Mouse (Mus musculus) kidney, embryonic 14.5 days (tissue): ENCODE measurements at regions not wholly inside any gene's neighbourhood (a gene's known extent, or its start where the extent isn't known, plus 50 kb on each side); places are given as distances from the start of the nearest gene placed in this dataset.
"Not testable (repeated sequence)": the region's sequence is repeated elsewhere in the genome, so short reads cannot be mapped to it uniquely, and the experiment has no call there.

Source experiments
- ATAC-seq: fragments of 200-750 bp; cut with Nextera tagmentation; 2 replicates; pipeline ENCODE4 v1.8.0; 2017; ENCODE audit warnings: moderate number of reproducible peaks, mild to moderate bottlenecking, moderate TSS enrichment, moderate library complexity; ENCODE audit not compliant: low FRiP score, low TSS enrichment
- H3K27ac ChIP-seq: fragments of 300-500 bp; sonication (generic); 2 replicates; pipeline ENCODE4 v1.5.1; 2014; ENCODE audit warnings: low read depth, mild to moderate bottlenecking, low read length, moderate library complexity, mixed read lengths
- H3K27me3 ChIP-seq: fragments of 300-500 bp; sonication (generic); 2 replicates; pipeline ENCODE4 v1.6.1; 2014; ENCODE audit warnings: mild to moderate bottlenecking, low read length; ENCODE audit not compliant: control insufficient read depth, insufficient read depth
- H3K36me3 ChIP-seq: fragments of 300-500 bp; sonication (generic); 2 replicates; pipeline ENCODE4 v1.6.1; 2014; ENCODE audit warnings: low read length, mixed read lengths; ENCODE audit not compliant: control insufficient read depth, insufficient read depth
- H3K4me1 ChIP-seq: fragments of 300-500 bp; sonication (generic); 2 replicates; pipeline ENCODE4 v1.6.1; 2014; ENCODE audit warnings: low read length, mixed read lengths; ENCODE audit not compliant: control insufficient read depth, insufficient read depth
- H3K4me2 ChIP-seq: fragments of 300-500 bp; sonication (generic); replicated peaks from 2 replicates; pipeline ENCODE4 v1.6.1; 2014; ENCODE audit warnings: low read depth, mild to moderate bottlenecking, low read length
- H3K4me3 ChIP-seq: fragments of 300-500 bp; sonication (generic); 2 replicates; pipeline ENCODE4 v1.5.1; 2014; ENCODE audit warnings: mild to moderate bottlenecking, low read length
- H3K9ac ChIP-seq: fragments of 300-500 bp; sonication (generic); 2 replicates; pipeline ENCODE4 v1.6.1; 2014; ENCODE audit warnings: low read depth, mild to moderate bottlenecking, low read length, moderate library complexity
- H3K9me3 ChIP-seq: fragments of 300-500 bp; sonication (generic); 2 replicates; pipeline ENCODE4 v1.6.1; 2016; ENCODE audit warnings: low read length; ENCODE audit not compliant: control insufficient read depth
- WGBS: fragments of 180-500 bp; shearing (Covaris S2); extraction: QIAGEN DNeasy Blood & Tissue Kit; methylation state at CpG from one replicate; pipeline ENCODE4 v1.1.7; 2014; 5-methylcytosine and 5-hydroxymethylcytosine counted together

DNA sequence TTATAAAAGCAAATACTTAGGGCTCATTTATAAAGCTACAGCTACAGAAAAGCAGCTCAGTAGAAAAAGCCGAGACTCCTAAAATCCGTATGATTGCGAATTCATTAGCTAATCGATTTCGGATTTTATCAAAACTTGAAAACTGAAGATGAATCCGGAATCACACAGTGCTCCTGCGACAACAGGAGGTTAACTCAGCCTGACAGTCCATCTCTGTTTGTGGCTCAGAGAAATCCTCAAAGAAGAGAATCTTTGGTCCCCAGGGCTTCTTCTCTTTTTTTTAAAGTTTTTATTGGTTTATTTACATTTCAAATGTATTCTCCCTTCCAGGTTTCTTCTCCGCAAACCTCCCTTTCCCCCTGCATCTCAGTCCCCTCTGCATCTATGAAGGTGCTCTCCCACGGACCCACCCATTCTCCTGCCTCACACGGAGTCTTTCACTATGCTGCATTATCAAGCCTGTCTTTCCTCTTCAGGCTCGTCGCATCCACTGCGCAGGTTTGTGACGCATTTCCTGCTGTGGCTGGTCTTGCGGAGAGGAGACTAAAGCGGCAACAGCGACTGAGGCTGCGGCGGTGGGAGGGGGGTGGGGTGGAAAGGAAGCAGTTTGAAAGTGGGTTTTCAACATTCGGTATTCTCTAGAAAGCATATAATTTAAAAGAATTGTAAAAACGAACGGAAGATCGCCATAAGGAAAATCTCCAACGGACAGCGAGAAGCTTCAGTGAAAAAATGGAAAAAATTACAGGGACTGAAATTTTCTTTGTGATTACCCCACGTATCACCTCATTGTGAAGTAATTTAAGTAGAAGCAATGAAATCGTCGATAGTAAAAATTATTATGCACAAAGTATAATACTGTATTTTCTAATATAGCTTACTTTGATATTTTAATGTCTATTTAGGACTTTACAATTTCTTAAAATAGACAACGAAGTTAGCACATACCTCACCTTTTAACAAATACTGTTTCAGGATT is 482.5 kb upstream of the Snrpn start:
- H3K27me3 ChIP-seq, H3K4me1 ChIP-seq, H3K9ac ChIP-seq, H3K9me3 ChIP-seq, H3K27ac ChIP-seq, H3K36me3 ChIP-seq: not testable (repeated sequence)
- peak; percentile 91 for ATAC-seq
- peak overlapping the region; percentile 27 for H3K4me3 ChIP-seq
- peak overlapping the region; percentile 41 for H3K4me2 ChIP-seq
- 32% methylated on average over 29 of the region's 29 CpGs for WGBS

DNA sequence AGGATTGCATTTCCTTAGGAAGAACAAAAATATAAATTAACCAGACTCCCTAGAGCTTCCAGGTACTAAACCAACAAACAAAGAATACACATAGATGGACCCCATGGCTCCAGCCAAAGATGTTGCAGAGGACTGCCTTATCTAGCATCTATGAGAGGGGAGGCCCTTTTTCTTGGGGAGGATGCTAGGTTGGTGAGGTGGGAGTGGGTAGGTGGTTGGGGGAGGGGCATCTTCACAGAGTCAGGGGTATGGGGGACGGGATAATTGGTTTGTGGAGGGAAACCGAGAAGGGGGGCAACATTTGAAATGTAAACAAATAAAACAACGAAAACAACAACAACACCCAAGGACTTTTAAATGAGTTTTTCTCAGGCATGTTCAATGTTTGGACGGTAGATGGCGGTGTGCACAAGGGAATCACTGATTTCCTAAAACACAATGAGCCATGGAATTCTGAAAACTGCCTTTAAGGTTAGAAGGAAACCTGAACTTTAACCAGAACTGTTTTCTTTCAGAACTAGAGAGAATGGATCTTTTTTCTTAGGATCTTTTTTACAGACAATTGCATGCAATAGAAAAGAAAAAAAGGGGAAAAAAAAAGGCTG is 477.2 kb upstream of the Snrpn start:
- not testable (repeated sequence) for H3K4me2 ChIP-seq, H3K36me3 ChIP-seq, H3K4me1 ChIP-seq, H3K9ac ChIP-seq, H3K27me3 ChIP-seq, H3K4me3 ChIP-seq, H3K27ac ChIP-seq, H3K9me3 ChIP-seq
- WGBS: 3% methylated on average over 5 of the region's 5 CpGs
- ATAC-seq: peak; percentile 55; the same call in 1 of the 2 replicates
